Mouse (Mus musculus) heart, embryonic 15.5 days (tissue): ENCODE results near the gene H2-DMb2. TPM values are rescaled to one million over a fixed set of nuclear protein-coding genes. Genes with fewer than 3 reads are reported as not detected.

Source experiments
- ATAC-seq: fragments of 200-750 bp; cut with Nextera tagmentation; replicated peaks from 2 replicates; pipeline ENCODE4 v1.8.0; 2017; ENCODE audit warnings: low read depth, moderate TSS enrichment; ENCODE audit not compliant: insufficient number of reproducible peaks, insufficient read depth, low FRiP score
- H3K27ac ChIP-seq: fragments of 300-500 bp; sonication (generic); 2 replicates; pipeline ENCODE4 v1.5.1; 2015; ENCODE audit warnings: mild to moderate bottlenecking, inconsistent platforms
- H3K27me3 ChIP-seq: fragments of 300-500 bp; sonication (generic); 2 replicates; pipeline ENCODE4 v1.6.1; 2015; ENCODE audit warnings: inconsistent platforms
- H3K36me3 ChIP-seq: fragments of 300-500 bp; sonication (generic); 2 replicates; pipeline ENCODE4 v1.6.1; 2015; ENCODE audit warnings: mild to moderate bottlenecking, inconsistent platforms
- H3K4me1 ChIP-seq: fragments of 300-500 bp; sonication (generic); replicated peaks from 2 replicates; pipeline ENCODE4 v1.6.1; 2015; ENCODE audit warnings: inconsistent platforms
- H3K4me2 ChIP-seq: fragments of 300-500 bp; sonication (generic); 2 replicates; pipeline ENCODE4 v1.6.1; 2015; ENCODE audit warnings: inconsistent platforms, mild to moderate bottlenecking, moderate library complexity
- H3K4me3 ChIP-seq: fragments of 300-500 bp; sonication (generic); 2 replicates; pipeline ENCODE4 v1.5.1; 2015; ENCODE audit warnings: mild to moderate bottlenecking, inconsistent platforms
- H3K9ac ChIP-seq: fragments of 300-500 bp; sonication (generic); 2 replicates; pipeline ENCODE4 v1.6.1; 2015; ENCODE audit warnings: mild to moderate bottlenecking, inconsistent platforms
- H3K9me3 ChIP-seq: fragments of 300-500 bp; sonication (generic); replicated peaks from 2 replicates; pipeline ENCODE4 v1.6.1; 2016; ENCODE audit warnings: inconsistent platforms
- WGBS: fragments of 180-500 bp; shearing (Covaris S2); methylation state at CpG from one replicate; pipeline ENCODE4 v1.1.7; 2015; ENCODE audit warnings: mixed read lengths; 5-methylcytosine and 5-hydroxymethylcytosine counted together
- polyA plus RNA-seq: library from polyadenylated mRNA; unstranded; fragments of >200 nt; fragmentation: Nextera tagmentation; extraction: Ambion mirVana; gene quantifications from 2 replicates; pipeline ENCODE4 v1.2.1, GENCODE M21; 2015

The H2-DMb2 gene
- polyA plus RNA-seq, 1 experiment from 2014 or later, result 0.69 TPM

DNA sequence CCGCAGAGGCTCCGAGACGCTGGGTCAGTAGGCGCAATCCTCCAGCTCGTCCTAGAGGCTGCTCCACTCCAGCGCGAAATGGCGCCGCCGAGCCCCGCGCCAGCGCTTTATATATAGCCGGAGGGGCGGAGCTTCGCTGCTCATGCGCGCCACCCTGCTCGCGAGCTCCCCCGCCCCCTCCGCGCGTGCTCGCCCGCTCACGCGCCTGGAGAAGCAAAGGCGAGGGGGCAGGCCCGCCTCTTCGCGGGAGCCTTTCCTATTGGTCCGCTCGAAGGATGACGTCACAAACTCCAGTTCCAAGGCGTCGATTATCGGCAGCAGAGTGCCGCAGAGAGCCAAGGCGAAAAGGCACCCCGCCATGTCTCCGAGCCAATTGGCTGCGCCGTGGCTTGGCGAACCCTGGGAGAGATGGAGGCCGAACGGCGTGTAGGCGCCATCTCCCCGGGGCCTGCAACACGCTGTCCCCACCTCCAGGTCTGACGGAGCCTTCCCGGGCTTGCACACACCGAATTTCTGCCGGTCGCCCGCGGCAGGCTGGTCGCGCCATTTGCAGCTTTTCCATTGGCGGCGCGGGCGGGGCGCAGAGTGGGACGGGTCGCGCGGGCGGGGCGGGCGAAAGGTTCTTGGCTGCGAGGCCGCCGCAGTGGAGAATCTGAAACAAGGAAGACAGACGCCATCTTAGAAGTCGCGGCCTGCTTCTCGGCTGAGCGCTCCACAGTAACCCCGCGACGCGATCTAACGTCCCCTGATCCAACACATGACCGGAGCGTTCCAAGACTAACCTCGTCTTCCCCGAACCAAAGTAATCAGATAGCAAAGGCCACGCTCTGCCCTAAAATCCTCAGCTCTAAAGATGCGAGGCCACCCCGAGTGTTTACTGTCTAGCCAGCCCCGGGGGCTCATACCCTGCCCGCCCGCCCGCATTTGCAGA is 23.6 kb upstream of the H2-DMb2 start, which contains the start of gene H2-DMa:
H2-DMa (plus strand) TSS at position 293 of the 931 bp plus-strand sequence.
- under 1% methylated on average over 95 of the region's 96 CpGs for WGBS
- Histone ChIP-seq H3K27me3 (no peaks in the 10 kb centered on the region), H3K36me3 (peaks cover 28% of the 10 kb centered on the region), H3K9me3 (no peaks in the 10 kb centered on the region), H3K4me3 (peak within 1 kb of the TSS; percentile 82), H3K4me2 (peak within 1 kb of the TSS; percentile 86), H3K27ac (peak within 1 kb of the TSS; percentile 100), H3K4me1 (peaks cover 36% of the 10 kb centered on the region), H3K9ac (peak within 1 kb of the TSS; percentile 96)
- peak; percentile 64 for ATAC-seq

DNA sequence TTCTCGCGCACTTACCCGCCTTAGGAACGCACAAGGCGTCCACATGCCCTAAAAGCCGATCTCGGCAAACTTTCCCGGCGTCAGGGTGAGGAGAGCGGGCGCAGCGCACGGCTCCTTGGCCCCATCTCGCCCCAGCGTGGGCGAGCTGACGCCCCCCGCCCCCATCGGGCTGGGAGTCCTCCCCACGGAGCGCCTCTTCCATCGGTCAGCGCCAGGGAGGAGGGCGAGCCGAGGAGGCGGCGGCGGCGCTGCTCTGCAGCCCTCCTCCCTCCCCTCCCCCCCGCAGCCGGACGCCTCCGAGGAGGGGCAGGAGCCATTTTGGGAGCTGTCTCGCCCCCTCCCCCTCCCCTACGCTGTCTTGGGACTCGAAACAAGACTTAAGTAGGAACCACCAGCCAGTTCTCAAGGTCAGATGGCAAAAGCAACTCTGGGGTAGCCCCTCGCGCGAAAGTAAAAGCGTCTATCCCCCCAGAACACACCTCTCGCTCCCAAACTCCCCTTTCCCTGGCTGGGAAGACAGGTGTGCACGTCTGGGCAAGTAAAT is 22.9 kb upstream of the H2-DMb2 start:
- Histone ChIP-seq H3K9me3 (no peaks in the 10 kb centered on the region), H3K9ac (peak overlapping the region; percentile 96), H3K4me1 (peaks cover 36% of the 10 kb centered on the region), H3K27ac (peak overlapping the region; percentile 100), H3K4me2 (peak overlapping the region; percentile 84), H3K27me3 (no peaks in the 10 kb centered on the region), H3K36me3 (peaks cover 21% of the 10 kb centered on the region), H3K4me3 (peak overlapping the region; percentile 82)
- 0% methylated on average over 38 of the region's 42 CpGs for WGBS
- peak; percentile 18 for ATAC-seq

DNA sequence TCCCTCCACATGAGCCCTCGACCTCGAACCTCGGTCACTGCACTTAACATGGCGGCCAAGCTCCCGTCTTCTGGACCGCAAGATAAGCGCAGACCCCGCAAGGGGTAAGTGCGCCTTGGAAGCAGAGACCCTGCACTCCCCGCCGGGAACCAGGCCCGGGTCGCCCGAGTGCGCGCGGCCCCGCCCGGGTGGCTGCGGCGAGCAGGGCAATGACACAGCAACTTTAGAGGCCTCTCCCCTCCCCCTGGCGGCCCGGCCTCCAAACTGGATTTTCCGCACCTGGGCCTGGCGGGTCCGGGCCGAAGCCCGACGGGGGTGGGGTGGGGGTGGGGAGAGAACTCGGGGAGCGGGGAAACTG is 22.3 kb upstream of the H2-DMb2 start:
- under 1% methylated on average over 28 of the region's 31 CpGs for WGBS
- ATAC-seq, result peak; percentile 8

DNA sequence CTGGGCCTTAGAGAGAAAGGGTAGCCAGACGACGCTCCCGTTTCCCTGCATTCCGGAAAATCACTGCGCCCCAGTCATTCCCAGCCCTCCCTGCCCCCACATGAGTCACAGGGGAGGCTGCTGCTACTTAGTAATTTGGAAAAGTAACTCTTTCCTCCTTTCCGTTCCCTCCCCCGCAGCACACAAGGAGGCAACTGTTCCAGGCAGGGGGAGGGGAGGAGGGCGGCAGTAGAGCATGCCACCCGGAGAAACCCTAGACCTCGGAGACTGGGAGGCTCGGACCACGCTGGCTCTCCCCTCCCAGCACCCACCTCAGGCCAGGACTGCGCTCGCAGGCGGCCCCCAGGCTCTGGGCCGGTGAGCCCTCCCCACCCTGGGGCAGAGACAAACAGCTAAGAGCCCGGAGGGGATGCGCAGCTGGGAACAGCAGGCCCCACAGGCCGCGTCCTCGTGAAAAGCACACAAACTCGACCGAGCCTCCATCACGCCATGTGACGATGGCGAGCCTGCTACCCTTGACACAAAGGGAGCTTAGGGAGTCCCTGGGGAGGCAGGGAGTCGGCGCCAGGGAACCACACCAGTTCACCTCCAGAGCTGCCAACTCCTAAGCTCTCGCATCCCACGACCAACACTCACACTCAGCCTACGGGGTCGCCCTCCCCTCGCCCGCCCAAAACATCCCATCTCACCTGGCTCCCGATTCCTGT is 21.8 kb upstream of the H2-DMb2 start:
- no peaks in the 10 kb centered on the region for H3K9me3 ChIP-seq
- peak overlapping the region; percentile 96 for H3K9ac ChIP-seq
- peak overlapping the region; percentile 82 for H3K4me3 ChIP-seq
- peak; percentile 33 for ATAC-seq
- peak overlapping the region; percentile 100 for H3K27ac ChIP-seq
- H3K4me1 ChIP-seq, result peaks cover 29% of the 10 kb centered on the region
- 0% methylated on average over 29 of the region's 35 CpGs for WGBS
- peaks cover 11% of the 10 kb centered on the region for H3K36me3 ChIP-seq
- H3K4me2 ChIP-seq, result peak overlapping the region; percentile 84
- no peaks in the 10 kb centered on the region for H3K27me3 ChIP-seq

More for the DNA sequence above, 22.3 kb upstream of the H2-DMb2 start:
- Histone ChIP-seq H3K4me2 (peak overlapping the region; percentile 84), H3K9ac (peak overlapping the region; percentile 96), H3K36me3 (peaks cover 15% of the 10 kb centered on the region), H3K4me3 (peak overlapping the region; percentile 82), H3K9me3 (no peaks in the 10 kb centered on the region), H3K27me3 (no peaks in the 10 kb centered on the region), H3K4me1 (peaks cover 32% of the 10 kb centered on the region), H3K27ac (peak overlapping the region; percentile 100)

DNA sequence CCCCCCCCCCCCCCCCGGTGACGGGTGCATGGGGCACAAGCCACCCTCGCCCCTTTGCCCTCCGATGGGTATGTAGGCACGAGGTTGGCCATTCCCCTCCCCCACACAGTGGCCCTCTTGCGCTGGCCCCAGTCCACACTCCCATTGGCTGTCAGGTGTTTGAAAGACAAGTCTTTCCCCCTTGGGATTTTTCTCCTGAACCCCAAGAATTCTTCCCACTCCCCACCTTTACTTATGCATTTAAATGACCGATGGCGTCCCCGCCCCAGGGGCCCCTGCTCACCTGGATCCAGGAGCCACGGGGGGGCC is 21.3 kb upstream of the H2-DMb2 start:
- H3K9ac ChIP-seq, result peak overlapping the region; percentile 96
- peak overlapping the region; percentile 84 for H3K4me2 ChIP-seq
- no peaks in the 10 kb centered on the region for H3K27me3 ChIP-seq
- H3K36me3 ChIP-seq, result peaks cover 6% of the 10 kb centered on the region
- H3K9me3 ChIP-seq, result no peaks in the 10 kb centered on the region
- no peak for ATAC-seq
- H3K4me1 ChIP-seq, result peaks cover 29% of the 10 kb centered on the region
- H3K27ac ChIP-seq, result peak overlapping the region; percentile 100
- peak overlapping the region; percentile 82 for H3K4me3 ChIP-seq
- WGBS, result 2% methylated on average over 10 of the region's 10 CpGs

DNA sequence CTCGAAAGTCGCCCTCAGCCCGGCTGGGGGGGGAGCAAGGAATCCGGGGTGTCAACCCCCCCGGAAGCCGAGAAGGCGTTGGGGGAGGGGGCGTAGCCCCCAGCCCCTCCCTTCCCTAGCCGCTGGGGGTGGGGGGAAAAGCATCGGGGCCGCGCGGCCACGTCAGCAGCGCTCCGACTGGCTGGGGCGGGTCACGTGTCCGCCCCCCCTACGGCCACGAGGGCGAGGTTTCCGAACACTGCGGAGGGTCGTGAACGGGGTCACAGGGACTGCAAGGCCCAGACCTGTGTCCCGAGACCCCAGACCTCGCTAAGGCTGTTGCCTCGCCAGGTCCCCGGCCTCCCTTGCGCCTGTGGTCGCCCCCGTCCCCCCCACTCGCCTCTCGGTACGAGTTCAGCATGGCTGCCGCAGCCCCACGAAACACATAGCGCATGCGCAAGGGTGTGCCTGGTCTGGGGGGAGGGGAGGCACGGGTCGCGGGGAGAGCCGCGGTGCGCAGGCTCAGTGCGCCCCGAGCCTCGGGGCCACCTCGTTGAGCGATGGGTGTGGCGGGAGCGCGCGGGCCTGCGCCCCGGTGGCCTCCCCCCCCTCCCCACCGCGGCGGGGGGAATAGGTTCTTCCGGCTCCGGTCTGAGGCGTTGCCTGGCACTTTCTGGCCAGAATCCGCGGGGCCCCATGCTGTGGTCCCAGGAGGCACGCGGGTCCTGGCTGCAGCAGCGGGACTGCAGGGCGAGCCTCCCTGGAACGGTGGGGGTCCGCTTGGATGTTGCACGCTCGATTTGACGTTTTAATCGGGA is 20.7 kb upstream of the H2-DMb2 start, which contains the start of gene Brd2:
Brd2 (minus strand) TSS at position 447 of the 797 bp plus-strand sequence.
- peaks cover 29% of the 10 kb centered on the region for H3K4me1 ChIP-seq
- H3K9me3 ChIP-seq, result no peaks in the 10 kb centered on the region
- H3K36me3 ChIP-seq, result peaks cover under 1% of the 10 kb centered on the region; the same call in 1 of the 2 replicates
- ATAC-seq, result peak; percentile 64
- peak within 1 kb of the TSS; percentile 84 for H3K4me2 ChIP-seq
- H3K4me3 ChIP-seq, result peak within 1 kb of the TSS; percentile 82
- no peaks in the 10 kb centered on the region for H3K27me3 ChIP-seq
- H3K9ac ChIP-seq, result peak within 1 kb of the TSS; percentile 96
- H3K27ac ChIP-seq, result peak within 1 kb of the TSS; percentile 100
- WGBS, result under 1% methylated on average over 72 of the region's 75 CpGs

DNA sequence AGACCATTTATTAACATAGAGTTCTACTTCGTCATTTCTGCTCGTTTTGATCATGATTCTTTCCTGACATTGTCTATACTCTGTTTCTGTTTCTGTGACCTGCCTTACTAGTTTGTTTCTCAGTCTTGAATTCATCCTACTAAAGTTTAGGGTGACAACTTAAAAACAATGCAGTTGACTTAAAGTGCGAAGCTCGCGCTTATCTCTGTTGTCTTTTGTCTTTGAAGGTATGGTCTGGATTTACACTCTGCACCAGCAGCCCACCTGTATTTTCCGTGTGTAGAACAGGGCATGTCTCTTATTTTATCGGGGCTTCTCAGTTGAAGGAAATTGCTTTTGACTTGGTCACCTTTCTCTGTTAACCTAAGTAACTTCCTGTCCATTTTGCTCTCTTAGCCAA is 20.0 kb upstream of the H2-DMb2 start:
- ATAC-seq, result no peak
- WGBS, result 1% methylated on average over 7 of the region's 7 CpGs
- Histone ChIP-seq H3K27ac (peak overlapping the region; percentile 100), H3K4me3 (peak overlapping the region; percentile 82), H3K36me3 (no peaks in the 10 kb centered on the region), H3K9ac (peak overlapping the region; percentile 96), H3K27me3 (no peaks in the 10 kb centered on the region), H3K9me3 (no peaks in the 10 kb centered on the region), H3K4me1 (peaks cover 36% of the 10 kb centered on the region), H3K4me2 (peak overlapping the region; percentile 84)

DNA sequence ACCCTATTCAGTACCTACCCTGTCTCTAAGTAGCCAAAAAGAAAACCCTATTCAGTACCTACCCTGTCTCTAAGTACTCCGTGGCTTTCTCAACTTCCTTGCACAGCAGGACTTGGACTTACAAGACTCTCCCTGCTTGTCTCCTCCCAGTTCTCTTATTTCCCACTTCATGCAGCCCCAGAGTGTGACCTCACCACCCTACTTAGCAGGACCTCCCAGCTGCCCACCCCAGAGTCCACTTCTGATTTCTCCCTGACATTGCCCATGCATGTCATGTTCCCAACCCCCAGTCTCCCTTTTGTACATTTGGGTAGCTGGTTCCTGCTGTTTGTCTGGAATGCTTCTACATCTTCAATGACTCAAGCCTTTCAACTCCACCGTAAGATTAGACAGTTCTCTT is 19.6 kb upstream of the H2-DMb2 start:
- Histone ChIP-seq H3K36me3 (no peaks in the 10 kb centered on the region), H3K27ac (peak overlapping the region; percentile 100), H3K4me1 (peaks cover 39% of the 10 kb centered on the region), H3K9me3 (no peaks in the 10 kb centered on the region), H3K4me2 (peak overlapping the region; percentile 84), H3K4me3 (peak overlapping the region; percentile 82), H3K9ac (peak overlapping the region; percentile 96), H3K27me3 (no peaks in the 10 kb centered on the region)
- ATAC-seq, result no peak
- 3% methylated on average over 2 of the region's 2 CpGs for WGBS

DNA sequence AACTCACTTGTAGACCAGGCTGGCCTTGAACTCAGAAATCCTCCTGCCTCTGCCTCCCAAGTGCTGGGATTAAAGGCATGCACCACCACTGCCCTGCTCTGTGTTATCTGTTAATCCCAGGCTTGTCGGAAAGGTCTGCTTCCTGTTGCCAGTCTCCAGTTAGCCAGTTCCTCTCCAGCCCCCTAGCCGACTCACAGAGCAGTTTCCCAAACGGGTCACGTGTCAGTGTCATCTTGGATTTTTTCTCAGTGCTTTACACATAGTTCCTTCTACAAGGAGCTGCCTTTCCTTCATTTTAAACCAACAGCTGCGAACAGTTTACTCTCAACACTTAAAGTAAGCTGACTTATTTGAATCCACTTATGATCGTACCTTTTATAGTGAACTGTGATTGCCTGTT is 18.5 kb upstream of the H2-DMb2 start:
- peak overlapping the region; percentile 84; the same call in 1 of the 2 replicates for H3K4me2 ChIP-seq
- 63% methylated on average over 6 of the region's 6 CpGs for WGBS
- no peaks in the 10 kb centered on the region for H3K9me3 ChIP-seq
- no peak overlapping the region for H3K4me3 ChIP-seq
- H3K27ac ChIP-seq, result no peak overlapping the region
- no peak overlapping the region for H3K9ac ChIP-seq
- no peaks in the 10 kb centered on the region for H3K27me3 ChIP-seq
- no peaks in the 10 kb centered on the region for H3K36me3 ChIP-seq
- ATAC-seq, result no peak
- peaks cover 48% of the 10 kb centered on the region for H3K4me1 ChIP-seq

DNA sequence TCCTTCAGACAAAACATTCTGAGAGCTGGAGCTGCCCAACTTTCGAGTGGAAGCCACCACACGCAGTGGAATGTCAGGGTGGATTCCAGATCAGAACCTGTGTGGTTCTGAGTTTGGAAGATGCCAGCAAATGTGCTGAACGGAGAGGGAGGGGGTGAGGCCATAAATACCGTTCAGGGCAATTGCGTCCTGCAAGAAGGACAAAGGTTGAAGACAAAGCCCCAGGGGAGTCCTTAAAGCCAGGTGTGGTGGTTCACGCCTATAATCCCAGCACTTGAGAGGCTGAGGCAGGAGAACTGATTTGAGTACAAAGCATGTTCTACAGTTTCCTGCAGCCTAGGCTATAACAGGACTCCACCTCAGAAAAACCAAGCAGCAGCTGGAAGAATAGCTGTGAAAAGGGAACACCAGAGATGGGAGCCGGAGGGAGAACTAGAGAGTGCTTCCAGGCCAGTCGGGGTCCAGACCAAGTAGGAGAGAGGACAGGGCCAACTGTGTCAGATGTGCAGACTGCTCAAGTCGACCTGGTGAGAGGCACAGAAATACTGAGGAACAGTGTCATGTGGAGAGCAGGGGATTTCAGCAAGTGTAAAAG is 16.2 kb upstream of the H2-DMb2 start:
- ATAC-seq, result no peak
- 65% methylated on average over 9 of the region's 9 CpGs for WGBS
- no peak overlapping the region for H3K9ac ChIP-seq
- no peaks in the 10 kb centered on the region for H3K27me3 ChIP-seq
- no peaks in the 10 kb centered on the region for H3K36me3 ChIP-seq
- H3K4me3 ChIP-seq, result no peak overlapping the region
- H3K4me2 ChIP-seq, result no peak overlapping the region
- H3K4me1 ChIP-seq, result peaks cover 48% of the 10 kb centered on the region
- no peak overlapping the region for H3K27ac ChIP-seq
- H3K9me3 ChIP-seq, result no peaks in the 10 kb centered on the region
